Mouse (Mus musculus): ENCODE data around the gene Rhcg. TPM values are rescaled to one million over a fixed set of nuclear protein-coding genes. Genes with fewer than 3 reads are reported as not detected.
A peak's percentile ranks its signal among the peaks of the same experiment; 100 is the strongest.

Rhcg gene
- total RNA-seq, 2 experiments from 2014 or later = not detected

DNA sequence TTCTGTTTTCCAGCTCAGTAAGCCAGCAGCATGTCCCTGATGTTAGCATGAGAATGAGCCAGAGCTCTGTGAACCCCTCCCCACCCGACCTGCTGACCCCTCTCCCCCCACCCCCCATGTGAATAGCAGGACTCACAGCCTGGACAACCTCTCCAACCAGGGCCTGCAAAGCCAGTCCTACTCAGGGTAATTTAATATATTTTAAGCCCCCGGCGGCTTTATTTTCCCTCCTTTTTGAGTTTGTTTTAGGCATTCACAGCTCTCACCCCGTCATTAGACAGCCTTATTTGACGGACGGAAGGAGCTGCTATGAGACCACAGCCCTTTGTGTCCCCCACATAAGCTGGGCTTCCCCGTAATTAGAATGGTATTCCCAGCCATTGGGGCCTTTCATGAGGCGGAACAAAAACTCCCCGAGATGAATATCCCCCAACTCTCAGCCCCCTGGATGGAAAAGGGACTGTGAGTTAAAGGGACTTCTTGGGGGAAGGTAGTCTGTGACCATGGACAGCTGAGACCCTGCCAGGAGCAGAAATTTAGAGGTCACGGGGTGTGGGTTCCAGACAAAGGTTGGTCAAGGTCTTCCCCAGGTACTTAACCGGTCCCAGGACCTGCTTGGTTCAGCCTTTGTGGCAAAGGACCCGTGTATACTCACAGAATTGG, 68.4 kb downstream of the Rhcg start:
- DNase-seq = no peak

DNA sequence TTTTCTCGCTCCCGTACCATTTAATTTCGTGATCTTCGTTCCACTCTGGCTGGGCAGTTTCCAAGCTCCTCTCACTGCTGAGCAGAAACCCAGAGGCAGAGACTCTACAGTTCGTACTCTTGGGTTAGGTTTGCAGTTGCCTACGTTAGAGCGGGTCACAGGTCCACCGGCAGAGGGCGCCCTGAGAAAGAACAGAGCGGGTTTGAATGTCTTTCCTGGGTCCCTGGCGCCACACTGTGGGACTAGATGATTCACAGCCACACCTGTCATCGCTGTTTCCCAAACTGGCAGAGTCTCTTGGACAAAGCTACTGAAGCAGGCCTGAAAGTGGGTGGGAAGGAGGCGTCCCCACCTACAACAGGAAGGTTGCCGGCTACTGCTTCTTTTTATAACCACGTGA, 70.4 kb downstream of the Rhcg start:
- peak; percentile 32 for DNase-seq

DNA sequence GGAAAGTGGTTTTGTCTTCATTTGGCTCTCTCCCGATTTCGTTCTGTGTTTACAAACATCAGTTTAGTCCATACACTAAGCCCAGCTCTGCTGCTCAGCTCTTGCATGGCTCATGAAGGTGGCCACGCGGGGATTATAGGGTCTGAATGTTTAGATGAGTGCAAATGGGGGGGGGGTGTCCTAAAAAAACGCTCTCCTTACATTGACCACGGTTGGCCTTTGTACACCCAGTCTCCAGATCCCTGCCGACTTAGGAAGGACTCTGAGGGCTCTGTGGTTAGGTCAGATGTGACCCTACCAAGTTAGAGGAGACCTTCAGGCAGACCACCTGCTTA, 72.4 kb downstream of the Rhcg start:
- no peak for DNase-seq

DNA sequence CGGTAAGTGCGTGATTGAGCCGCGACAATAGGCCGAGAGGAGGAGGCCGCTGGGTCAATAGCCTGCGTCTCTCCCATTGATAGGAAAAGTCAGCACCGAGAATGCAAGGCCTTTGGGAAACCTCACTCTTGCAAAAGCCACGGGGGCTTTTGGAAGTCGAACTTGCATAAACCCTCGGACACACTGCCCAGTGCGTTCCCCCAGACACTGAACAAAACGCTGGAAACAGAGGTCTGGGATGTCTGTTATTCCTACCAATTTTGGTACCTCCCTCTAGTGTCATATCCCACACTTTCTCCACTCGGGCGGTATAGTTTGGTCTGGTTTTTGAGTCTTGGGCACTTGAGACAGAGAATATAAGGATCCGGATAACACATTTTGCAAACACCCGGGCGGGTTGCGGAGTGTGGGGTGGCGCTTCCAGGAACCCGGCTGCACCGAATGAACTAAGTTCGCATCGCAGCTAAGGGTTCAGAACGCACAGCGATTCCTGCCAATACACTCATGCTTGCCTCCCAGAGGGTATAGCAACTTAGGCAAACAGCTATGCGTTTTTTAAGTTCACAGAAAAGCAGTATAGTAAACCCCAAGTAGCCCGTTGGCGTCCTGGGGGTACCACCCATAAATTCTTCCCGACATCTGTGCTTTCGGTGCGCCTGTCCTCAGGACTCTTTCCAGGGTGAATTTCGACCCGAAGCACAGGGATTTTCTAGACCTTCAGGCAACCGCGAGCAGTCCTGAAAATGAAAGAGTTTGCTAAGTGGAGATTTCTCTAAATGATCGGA, 73.0 kb downstream of the Rhcg start:
- DNase-seq = no peak

Other genes starting within 250 kb of the Rhcg start
- not detected for gene Rlbp1, start 230.6 kb downstream of the Rhcg start, total RNA-seq (2021)
- under 1 TPM; 0.10 to 0.32 TPM for gene Fanci, start 225.7 kb downstream of the Rhcg start, total RNA-seq (2021)
- gene Polg, start 151.3 kb downstream of the Rhcg start, total RNA-seq (2021) = 10 to 100 TPM; 33.8 to 34.3 TPM
- under 1 TPM; 0.05 to 0.13 TPM for gene Ticrr, start 42.5 kb upstream of the Rhcg start, total RNA-seq (2021)
- gene Kif7, start 98.1 kb upstream of the Rhcg start, total RNA-seq (2021) = under 1 TPM; 0.59 to 0.91 TPM
- gene Plin1, start 115.2 kb upstream of the Rhcg start, total RNA-seq (2021) = 10 to 100 TPM in 1 of 2 experiments, 1 to 10 TPM in 1; 1.8 to 53.2 TPM
- 10 to 100 TPM in 1 of 2 experiments, 1 to 10 TPM in 1; 8.8 to 11.8 TPM for gene Pex11a, start 125.5 kb upstream of the Rhcg start, total RNA-seq (2021)
- not detected for gene Wdr93, start 125.5 kb upstream of the Rhcg start, total RNA-seq (2021)
- gene Mesp1, start 176.1 kb upstream of the Rhcg start, total RNA-seq (2021) = not detected
- not detected for gene Mesp2, start 193.1 kb upstream of the Rhcg start, total RNA-seq (2021)
- gene Anpep, start 243.4 kb upstream of the Rhcg start, total RNA-seq (2021) = 1 to 10 TPM; 5.7 to 6.3 TPM